Mouse (Mus musculus): ENCODE results near the gene Acta2. TPM values are rescaled to one million over a fixed set of nuclear protein-coding genes. Genes with fewer than 3 reads are reported as not detected.

The Acta2 gene
- total and polyA plus RNA-seq, 3 experiments: 23.2 to 96.7 (median 41.2) TPM

DNA sequence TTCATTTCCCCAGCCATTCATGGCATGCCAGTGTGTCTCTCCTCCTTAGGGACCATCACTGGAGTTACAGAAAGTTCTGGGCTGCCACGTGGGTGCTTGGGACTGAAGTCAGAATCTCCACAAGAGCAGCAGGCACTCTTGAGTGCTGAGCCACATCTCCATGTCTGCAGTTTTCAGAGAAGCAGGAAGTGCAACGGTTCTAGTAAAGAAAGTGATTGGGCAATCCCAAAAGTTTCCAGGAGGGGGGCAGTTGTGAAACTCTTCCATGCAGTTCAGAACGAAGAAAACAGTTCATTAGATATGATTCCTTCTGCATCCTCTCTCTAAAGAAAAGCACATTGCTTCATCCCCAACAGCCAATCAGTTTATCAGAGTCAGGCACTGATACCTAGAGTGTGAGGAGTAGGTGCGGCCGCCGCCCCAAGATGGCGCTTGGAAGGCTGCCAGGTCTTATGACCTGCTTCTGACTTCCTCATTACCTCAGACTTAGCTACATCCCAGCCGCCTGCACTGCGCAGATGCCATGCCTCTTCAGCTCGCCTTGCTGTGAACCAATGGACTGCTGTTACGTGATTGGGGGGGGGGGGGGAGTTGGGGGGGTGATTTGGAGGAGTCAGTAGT, 14.8 kb upstream of the Acta2 start:
- no peak for DNase-seq

- DNase-seq: no peak
These were observed 13.6 kb upstream of the Acta2 start for GRCm38 (mm10) chr19:34268991-34269390.

DNA sequence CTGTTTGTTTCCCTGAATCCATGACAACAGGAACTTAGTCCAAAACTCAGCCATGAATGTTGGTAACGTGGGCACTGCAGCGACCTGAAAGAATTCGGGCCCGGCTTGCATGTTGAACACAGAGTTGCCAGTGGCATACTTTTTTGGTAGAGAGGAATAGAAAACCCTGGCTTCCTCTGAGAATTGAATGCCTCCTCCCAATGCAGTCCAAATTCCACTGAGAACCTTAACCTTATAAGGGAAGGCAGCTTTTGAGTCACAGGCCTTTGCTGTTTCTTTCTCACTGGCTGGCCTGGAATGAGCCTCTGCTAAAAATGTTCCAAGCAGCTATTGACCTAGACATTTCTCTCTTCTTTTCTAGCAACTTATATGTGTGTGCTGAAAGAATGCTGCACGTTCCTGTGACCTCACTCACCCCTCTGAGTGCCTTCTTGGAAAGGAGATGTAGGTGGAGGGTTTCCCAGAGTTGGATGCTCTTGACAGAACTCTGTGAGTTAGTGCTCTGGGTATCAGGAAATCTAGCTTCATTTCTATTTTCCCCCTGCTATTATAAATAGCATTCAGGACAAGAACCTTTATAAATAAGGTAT, 10.3 kb upstream of the Acta2 start:
- DNase-seq: peak; percentile 47

GRCm38 (mm10) chr19:34262273-34262974, 7.0 kb upstream of the Acta2 start:
- no peak for DNase-seq

GRCm38 (mm10) chr19:34256936-34257335, 1.5 kb upstream of the Acta2 start:
- no peak for DNase-seq

DNA sequence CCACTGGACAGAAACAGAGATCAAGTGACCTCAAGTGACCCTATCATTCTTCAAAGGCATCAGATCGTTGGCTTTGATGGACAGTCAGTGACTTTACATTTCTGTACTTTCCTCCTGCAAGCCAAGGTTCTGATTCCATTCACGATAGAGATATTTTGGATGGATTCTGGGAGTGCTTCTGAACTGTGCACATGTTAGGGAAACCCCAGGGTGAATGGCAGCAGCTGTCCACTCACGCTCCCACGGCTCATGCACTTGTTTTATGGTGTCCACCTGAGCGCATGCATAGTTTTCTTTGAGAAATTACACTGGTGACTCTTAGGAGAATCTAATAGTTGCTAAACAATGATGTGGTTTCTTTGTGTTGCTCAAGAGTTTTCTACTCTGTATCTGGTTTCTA, 759 bp upstream of the Acta2 start:
- no peak for DNase-seq

- no peak for DNase-seq
These were observed 1.1 kb downstream of the Acta2 start for GRCm38 (mm10) chr19:34254101-34254879.

DNA sequence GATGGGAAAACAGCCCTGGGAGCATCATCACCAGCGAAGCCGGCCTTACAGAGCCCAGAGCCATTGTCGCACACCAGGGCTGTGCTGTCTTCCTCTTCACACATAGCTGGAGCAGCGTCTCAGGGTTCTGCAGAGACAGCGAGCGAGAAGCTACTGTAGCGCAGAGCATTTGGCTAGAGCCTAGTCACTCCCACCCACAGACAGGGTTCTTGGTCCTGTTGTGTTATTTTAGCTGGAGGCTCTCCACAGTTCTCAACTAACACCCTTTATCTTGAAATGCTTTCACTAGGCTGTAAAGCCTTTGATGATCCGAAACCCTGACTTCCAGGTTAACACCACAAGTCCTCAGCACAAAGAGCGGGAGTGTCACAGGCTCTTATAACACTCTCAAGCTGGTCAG, 2.9 kb downstream of the Acta2 start:
- no peak for DNase-seq

GRCm38 (mm10) chr19:34251900-34252299, 3.5 kb downstream of the Acta2 start:
- DNase-seq: no peak

GRCm38 (mm10) chr19:34250621-34251020, 4.8 kb downstream of the Acta2 start:
- DNase-seq: no peak

DNA sequence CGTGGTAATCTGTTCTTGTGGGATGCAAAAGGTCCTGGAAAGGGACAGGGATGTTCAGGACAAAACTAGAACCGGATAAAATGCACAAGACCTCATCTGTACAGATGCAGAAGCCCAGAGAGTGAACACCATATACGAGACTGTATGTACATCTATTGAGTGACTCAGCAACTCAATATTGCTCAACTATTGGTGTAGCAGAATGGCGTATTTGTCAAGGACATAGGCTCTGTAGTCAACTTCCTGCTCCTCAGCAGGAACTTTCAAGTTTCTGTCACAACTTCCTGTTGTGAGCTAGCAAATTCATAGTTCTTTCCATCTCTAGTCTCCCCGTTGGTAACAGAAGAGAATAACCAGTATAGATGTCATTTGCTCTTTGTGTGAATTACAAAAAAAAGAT, 6.8 kb downstream of the Acta2 start:
- no peak for DNase-seq

GRCm38 (mm10) chr19:34244056-34244455, 11.3 kb downstream of the Acta2 start:
- DNase-seq: peak; percentile 54

DNA sequence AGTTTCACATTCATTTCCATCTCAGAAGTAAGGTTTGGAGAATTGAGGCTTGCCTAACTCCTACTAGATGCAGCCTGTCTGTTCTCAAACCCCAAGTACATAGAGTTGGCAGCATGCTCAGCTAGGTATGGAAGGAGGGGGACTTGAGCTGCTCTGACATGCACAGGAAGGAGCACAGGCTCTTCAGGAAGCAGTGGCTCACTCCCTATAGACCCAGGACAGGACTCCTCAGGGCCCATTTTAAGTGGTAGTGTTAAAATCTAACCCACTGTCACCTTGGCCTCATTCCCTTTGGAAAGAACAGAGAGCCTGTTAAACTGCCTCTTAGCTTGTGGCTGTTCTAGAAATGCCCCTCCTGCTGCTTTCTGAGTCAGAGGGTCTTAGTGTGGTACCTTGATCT, 12.5 kb downstream of the Acta2 start:
- no peak for DNase-seq

DNA sequence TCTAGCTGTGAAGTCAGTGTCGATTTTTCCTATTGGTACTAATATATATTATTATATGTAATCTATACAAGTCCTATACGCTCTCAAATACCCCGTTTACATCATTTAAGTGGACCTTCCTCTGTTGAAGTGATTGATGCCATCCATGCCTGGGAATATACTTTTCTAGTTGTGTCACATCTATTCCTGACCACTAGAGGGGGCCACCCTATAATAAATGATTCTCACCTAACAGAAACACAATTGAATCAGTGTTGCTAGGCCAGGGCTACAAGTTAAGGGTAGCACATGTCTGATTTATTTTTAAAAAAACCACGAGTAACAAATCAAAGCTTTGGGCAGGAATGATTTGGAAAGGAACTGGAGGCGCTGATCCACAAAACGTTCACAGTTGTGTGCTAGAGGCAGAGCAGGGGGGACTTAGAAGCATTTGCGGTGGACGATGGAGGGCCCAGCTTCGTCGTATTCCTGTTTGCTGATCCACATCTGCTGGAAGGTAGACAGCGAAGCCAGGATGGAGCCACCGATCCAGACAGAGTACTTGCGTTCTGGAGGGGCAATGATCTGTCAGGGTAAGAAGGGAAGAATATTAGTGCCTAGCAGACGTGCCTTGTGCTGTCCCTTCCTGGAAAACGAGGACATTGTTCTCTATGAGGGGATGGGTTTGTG, 14.0 kb downstream of the Acta2 start:
- DNase-seq: no peak

GRCm38 (mm10) chr19:34240273-34241039, 14.9 kb downstream of the Acta2 start:
- no peak for DNase-seq

DNA sequence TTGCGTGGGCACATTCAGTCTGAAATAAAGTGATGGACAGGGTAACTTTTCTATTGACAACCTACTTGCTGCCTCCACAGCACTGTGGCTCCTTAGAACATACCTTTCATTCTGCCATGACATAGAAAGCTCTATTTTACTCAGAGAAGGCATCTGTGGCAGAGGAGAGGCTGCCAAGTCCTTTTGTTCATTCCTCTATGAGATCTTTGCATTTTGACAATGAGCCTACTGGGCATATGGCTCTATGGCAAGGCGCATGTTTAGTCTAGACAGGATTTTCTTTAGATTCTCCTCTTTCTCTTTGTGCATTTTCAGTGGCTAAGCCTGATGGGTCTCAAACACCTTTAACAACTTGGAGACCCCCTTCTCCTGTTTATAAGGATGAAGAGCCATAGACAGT, 17.6 kb downstream of the Acta2 start:
- no peak for DNase-seq

DNA sequence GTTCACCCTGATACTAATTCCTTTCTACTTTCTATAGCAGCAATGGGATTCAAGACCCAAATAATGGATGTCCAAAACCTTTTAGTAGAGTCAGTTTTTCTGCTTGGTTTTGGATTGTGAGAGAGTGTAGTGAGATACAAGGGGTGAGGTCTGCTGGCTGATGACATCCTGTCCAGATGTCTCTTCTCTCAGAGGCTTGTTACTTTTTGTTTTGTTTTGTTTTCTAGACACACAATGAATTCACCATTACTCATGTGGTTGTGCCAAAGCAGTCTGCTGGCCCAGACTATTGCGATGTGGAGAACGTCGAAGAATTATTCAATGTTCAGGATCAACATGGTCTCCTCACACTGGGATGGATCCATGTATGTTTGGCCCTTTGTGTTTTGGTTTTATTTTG, 19.3 kb downstream of the Acta2 start:
- DNase-seq: no peak

GRCm38 (mm10) chr19:34233944-34234343, 21.4 kb downstream of the Acta2 start:
- peak; percentile 36 for DNase-seq

DNA sequence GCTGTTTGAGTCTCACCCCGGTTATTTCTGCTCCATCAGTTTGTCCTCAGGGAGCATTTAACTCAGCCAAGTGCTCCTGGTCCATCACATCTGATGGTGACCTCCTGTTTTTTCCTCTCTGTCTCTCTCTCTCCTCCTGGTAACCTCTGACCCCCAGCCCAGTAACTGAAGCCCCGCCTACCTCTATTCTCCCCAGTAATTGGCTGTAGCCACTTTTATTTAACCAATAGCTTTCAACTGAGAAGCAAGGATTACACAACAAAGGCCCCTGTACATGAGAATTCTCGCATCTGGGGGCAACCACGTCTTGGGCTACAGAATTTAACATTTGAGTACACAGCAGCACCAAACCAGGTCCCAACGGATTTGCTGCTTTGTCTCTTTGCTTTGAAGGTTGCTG, 23.1 kb downstream of the Acta2 start:
- no peak for DNase-seq

- DNase-seq: no peak
These were observed 23.8 kb downstream of the Acta2 start for GRCm38 (mm10) chr19:34231596-34231995.

DNA sequence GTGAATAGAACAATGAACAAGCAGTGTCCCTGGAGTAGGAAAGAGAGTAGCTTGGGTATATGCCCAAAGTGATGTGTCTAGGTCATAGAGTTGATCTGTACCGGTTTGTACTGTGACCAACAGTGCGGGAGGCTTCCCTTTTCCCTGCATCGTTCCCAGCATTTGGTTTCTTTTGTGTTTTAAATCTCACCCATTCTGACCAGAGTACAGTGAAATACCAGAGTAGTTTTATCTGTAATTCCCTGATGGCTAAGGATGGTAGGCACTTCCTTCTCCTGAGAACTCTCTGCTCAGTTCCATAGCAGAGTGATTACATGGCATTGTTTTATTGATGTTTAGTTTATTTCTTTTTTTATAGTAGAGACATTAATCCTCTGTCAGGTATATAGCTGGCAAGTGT, 32.6 kb downstream of the Acta2 start:
- DNase-seq: no peak

Data from adrenal gland, adult 2 months (tissue).